Mouse (Mus musculus) embryonic fibroblast, embryonic 13.5 days (primary cell): ENCODE measurements at regions not wholly inside any gene's neighbourhood (a gene's known extent, or its start where the extent isn't known, plus 50 kb on each side); places are given as distances from the start of the nearest gene placed in this dataset.

Experiments used
- CTCF ChIP-seq: IDR thresholded peaks from 2 replicates; pipeline ENCODE4 v1.5.1; 2011; ENCODE audit warnings: mild to moderate bottlenecking, control low read depth, low read length, moderate library complexity, borderline replicate concordance; ENCODE audit not compliant: insufficient read depth
- POLR2A ChIP-seq: IDR thresholded peaks from 2 replicates; pipeline ENCODE4 v1.6.1; 2011; ENCODE audit warnings: low read depth, mild to moderate bottlenecking, control low read depth, low read length, moderate library complexity

DNA sequence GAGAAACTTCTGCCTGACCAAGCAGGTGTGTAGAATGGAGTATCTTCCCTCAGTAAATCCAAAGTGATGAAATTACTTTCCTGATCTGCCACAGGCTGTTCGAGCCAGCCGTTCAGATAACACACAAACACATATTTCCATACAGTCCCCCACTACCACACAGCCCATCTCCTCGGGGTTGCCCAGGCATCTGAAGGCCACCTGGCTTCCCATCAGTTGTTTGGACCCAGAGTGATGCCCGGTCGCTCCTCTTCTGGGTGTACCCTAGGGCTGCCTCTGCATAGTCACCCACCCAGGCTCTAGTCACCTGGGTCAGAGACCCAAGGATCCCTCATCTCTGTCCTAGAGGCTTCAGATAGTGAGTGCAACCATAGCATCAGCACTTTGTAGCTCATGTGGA lies 107.9 kb downstream of the CK137956 start:
- TF ChIP-seq CTCF (no peak), POLR2A (no peak)
